Mouse (Mus musculus) kidney, adult 2 months (tissue): ENCODE measurements at regions not wholly inside any gene's neighbourhood (a gene's known extent, or its start where the extent isn't known, plus 50 kb on each side); places are given as distances from the start of the nearest gene placed in this dataset.
A peak's percentile ranks its signal among the peaks of the same experiment; 100 is the strongest.

Experiments
- DNase-seq: peaks from one replicate; pipeline ENCODE4 v3.0.0; 2021
- H3K27ac ChIP-seq: fragments of 200-500 bp; 2 replicates; pipeline ENCODE4 v1.5.1; 2012; ENCODE audit warnings: low read depth, low read length, control low read depth, inconsistent platforms; ENCODE audit not compliant: insufficient read depth
- H3K27me3 ChIP-seq: fragments of 200-500 bp; replicated peaks from 2 replicates; pipeline ENCODE4 v1.6.1; 2012; ENCODE audit warnings: mild to moderate bottlenecking, moderate library complexity, low read length, inconsistent platforms; ENCODE audit not compliant: control insufficient read depth, insufficient read depth
- H3K36me3 ChIP-seq: fragments of 200-500 bp; 2 replicates; pipeline ENCODE4 v1.6.1; 2012; ENCODE audit warnings: mild to moderate bottlenecking, moderate library complexity, low read length, inconsistent platforms; ENCODE audit not compliant: control insufficient read depth, insufficient read depth
- H3K4me1 ChIP-seq: fragments of 200-500 bp; 2 replicates; pipeline ENCODE4 v1.6.1; 2011; ENCODE audit warnings: low read length; ENCODE audit not compliant: control insufficient read depth, insufficient read depth
- H3K4me3 ChIP-seq: fragments of 200-500 bp; 2 replicates; pipeline ENCODE4 v1.5.1; 2011; ENCODE audit warnings: mild to moderate bottlenecking, low read depth, low read length, control low read depth; ENCODE audit not compliant: insufficient read depth
- CTCF ChIP-seq: fragments of 200-500 bp; conservative IDR thresholded peaks from 2 replicates; pipeline ENCODE4 v1.5.1; 2011; ENCODE audit warnings: low read depth, mild to moderate bottlenecking, control low read depth, low read length, moderate library complexity, mixed read lengths; ENCODE audit not compliant: insufficient read depth, insufficient read length
- POLR2A ChIP-seq: fragments of 200-500 bp; IDR thresholded peaks from one replicate; pipeline ENCODE4 v1.6.1; 2011; ENCODE audit warnings: low read depth, low read length, control low read depth
- WGBS: fragments of 180-500 bp; shearing (Covaris S2); methylation state at CpG from one replicate; pipeline ENCODE4 v1.1.7; 2018; 5-methylcytosine and 5-hydroxymethylcytosine counted together

- no peak for DNase-seq
- WGBS: 89% methylated on average over 3 of the region's 3 CpGs
- TF ChIP-seq CTCF (no peak), POLR2A (no peak)
Observed at GRCm38 (mm10) chr14:100550266-100550665, 265.8 kb upstream of the Klf12 start.

GRCm38 (mm10) chr14:100530217-100530616 is 245.7 kb upstream of the Klf12 start:
- TF ChIP-seq POLR2A: no peak
- TF ChIP-seq CTCF: no peak
- Histone ChIP-seq H3K27me3 (no peaks in the 10 kb centered on the region), H3K27ac (no peak overlapping the region), H3K36me3 (no peaks in the 10 kb centered on the region), H3K4me3 (no peak overlapping the region), H3K4me1 (no peaks in the 10 kb centered on the region)
- no peak for DNase-seq
- 78% methylated on average over 2 of the region's 2 CpGs for WGBS

More at GRCm38 (mm10) chr14:100550266-100550665, 265.8 kb upstream of the Klf12 start:
- Histone ChIP-seq H3K4me1 (no peaks in the 10 kb centered on the region), H3K27ac (no peak overlapping the region), H3K36me3 (no peaks in the 10 kb centered on the region), H3K27me3 (no peaks in the 10 kb centered on the region), H3K4me3 (no peak overlapping the region)

GRCm38 (mm10) chr14:100529758-100530157 is 245.3 kb upstream of the Klf12 start:
- TF ChIP-seq POLR2A: no peak
- TF ChIP-seq CTCF: no peak
- H3K4me3 ChIP-seq: no peak overlapping the region
- no peak overlapping the region for H3K27ac ChIP-seq
- H3K36me3 ChIP-seq: no peaks in the 10 kb centered on the region
- 75% methylated on average over 1 of the region's 1 CpGs for WGBS
- H3K4me1 ChIP-seq: no peaks in the 10 kb centered on the region
- H3K27me3 ChIP-seq: no peaks in the 10 kb centered on the region
- no peak for DNase-seq

- no peak overlapping the region for H3K27ac ChIP-seq
Observed at GRCm38 (mm10) chr14:100509396-100509795, 224.9 kb upstream of the Klf12 start.

GRCm38 (mm10) chr14:100508087-100508486 is 223.6 kb upstream of the Klf12 start:
- no peak for DNase-seq
- H3K36me3 ChIP-seq: no peaks in the 10 kb centered on the region
- no peak overlapping the region for H3K27ac ChIP-seq
- TF ChIP-seq POLR2A: no peak
- TF ChIP-seq CTCF: no peak
- no peaks in the 10 kb centered on the region for H3K27me3 ChIP-seq
- WGBS: 86% methylated on average over 3 of the region's 3 CpGs
- H3K4me1 ChIP-seq: no peaks in the 10 kb centered on the region
- H3K4me3 ChIP-seq: no peak overlapping the region

More at GRCm38 (mm10) chr14:100509396-100509795, 224.9 kb upstream of the Klf12 start:
- TF ChIP-seq CTCF (no peak), POLR2A (no peak)
- DNase-seq: no peak
- H3K36me3 ChIP-seq: no peaks in the 10 kb centered on the region
- WGBS: 78% methylated on average over 2 of the region's 2 CpGs
- no peaks in the 10 kb centered on the region; the same call in 1 of the 2 replicates for H3K27me3 ChIP-seq
- no peaks in the 10 kb centered on the region for H3K4me1 ChIP-seq
- H3K4me3 ChIP-seq: no peak overlapping the region

GRCm38 (mm10) chr14:100507616-100508015 is 223.1 kb upstream of the Klf12 start:
- Histone ChIP-seq H3K4me1 (no peaks in the 10 kb centered on the region), H3K27ac (no peak overlapping the region), H3K4me3 (no peak overlapping the region), H3K27me3 (no peaks in the 10 kb centered on the region), H3K36me3 (no peaks in the 10 kb centered on the region)
- TF ChIP-seq POLR2A: no peak
- no peak for TF ChIP-seq CTCF
- no peak for DNase-seq

GRCm38 (mm10) chr14:100488837-100489236 is 204.4 kb upstream of the Klf12 start:
- no peak for DNase-seq
- 76% methylated on average over 7 of the region's 7 CpGs for WGBS
- H3K27me3 ChIP-seq: no peaks in the 10 kb centered on the region

GRCm38 (mm10) chr14:100485489-100485888 is 201.0 kb upstream of the Klf12 start:
- no peaks in the 10 kb centered on the region for H3K4me1 ChIP-seq
- H3K27me3 ChIP-seq: no peaks in the 10 kb centered on the region
- no peaks in the 10 kb centered on the region for H3K36me3 ChIP-seq
- TF ChIP-seq CTCF (peak; percentile 44; the same call in 1 of the 2 replicates), POLR2A (no peak)
- no peak overlapping the region for H3K4me3 ChIP-seq
- no peak overlapping the region for H3K27ac ChIP-seq
- peak; percentile 43 for DNase-seq
- 28% methylated on average over 3 of the region's 3 CpGs for WGBS

More at GRCm38 (mm10) chr14:100488837-100489236, 204.4 kb upstream of the Klf12 start:
- TF ChIP-seq CTCF (no peak), POLR2A (no peak)
- Histone ChIP-seq H3K36me3 (no peaks in the 10 kb centered on the region), H3K4me3 (no peak overlapping the region), H3K27ac (no peak overlapping the region), H3K4me1 (no peaks in the 10 kb centered on the region)
